Mouse (Mus musculus) small intestine, adult 2 months (tissue): ENCODE data around the gene Rad21l. TPM values are rescaled to one million over a fixed set of nuclear protein-coding genes. Genes with fewer than 3 reads are reported as not detected.
"Not testable (repeated sequence)": the region's sequence is repeated elsewhere in the genome, so short reads cannot be mapped to it uniquely, and the experiment has no call there.

ENCODE experiments used
- H3K27ac ChIP-seq: fragments of 200-500 bp; 2 replicates; pipeline ENCODE4 v1.5.1; 2012; ENCODE audit warnings: low read depth, low read length, control low read depth, inconsistent platforms; ENCODE audit not compliant: insufficient read depth
- H3K27me3 ChIP-seq: fragments of 200-500 bp; 2 replicates; pipeline ENCODE4 v1.6.1; 2012; ENCODE audit warnings: mild to moderate bottlenecking, moderate library complexity, low read length, inconsistent platforms; ENCODE audit not compliant: control insufficient read depth, insufficient read depth
- H3K36me3 ChIP-seq: fragments of 200-500 bp; 2 replicates; pipeline ENCODE4 v1.6.1; 2012; ENCODE audit warnings: mild to moderate bottlenecking, low read length, control low read depth, inconsistent platforms; ENCODE audit not compliant: control insufficient read depth, insufficient read depth
- H3K4me1 ChIP-seq: fragments of 200-500 bp; 2 replicates; pipeline ENCODE4 v1.6.1; 2012; ENCODE audit warnings: low read length, inconsistent platforms, mixed read lengths; ENCODE audit not compliant: control insufficient read depth, insufficient read depth, insufficient read length
- H3K4me3 ChIP-seq: fragments of 200-500 bp; 2 replicates; pipeline ENCODE4 v1.5.1; 2012; ENCODE audit warnings: low read depth, mild to moderate bottlenecking, control low read depth, inconsistent platforms, low read length, moderate library complexity
- CTCF ChIP-seq: fragments of 200-500 bp; IDR thresholded peaks from 2 replicates; pipeline ENCODE4 v1.5.1; 2012; ENCODE audit warnings: low read depth, mild to moderate bottlenecking, control low read depth, inconsistent platforms, low read length, moderate library complexity, mixed read lengths; ENCODE audit not compliant: insufficient replicate concordance, insufficient read length; ENCODE audit errors: extremely low read depth
- POLR2A ChIP-seq: fragments of 200-500 bp; IDR thresholded peaks from 2 replicates; pipeline ENCODE4 v1.6.1; 2012; ENCODE audit warnings: low read depth, mild to moderate bottlenecking, control low read depth, inconsistent platforms, low read length, moderate library complexity
- WGBS: fragments of 180-500 bp; shearing (Covaris S2); methylation state at CpG from one replicate; pipeline ENCODE4 v1.1.7; 2018; 5-methylcytosine and 5-hydroxymethylcytosine counted together
- polyA plus RNA-seq: library from polyadenylated mRNA; depleted of rRNA; stranded (reverse); fragments of >200 nt; gene quantifications from 2 replicates; pipeline ENCODE4 v1.2.3, GENCODE M21; 2012

The Rad21l gene
- polyA plus RNA-seq, 1 experiment: not detected

DNA sequence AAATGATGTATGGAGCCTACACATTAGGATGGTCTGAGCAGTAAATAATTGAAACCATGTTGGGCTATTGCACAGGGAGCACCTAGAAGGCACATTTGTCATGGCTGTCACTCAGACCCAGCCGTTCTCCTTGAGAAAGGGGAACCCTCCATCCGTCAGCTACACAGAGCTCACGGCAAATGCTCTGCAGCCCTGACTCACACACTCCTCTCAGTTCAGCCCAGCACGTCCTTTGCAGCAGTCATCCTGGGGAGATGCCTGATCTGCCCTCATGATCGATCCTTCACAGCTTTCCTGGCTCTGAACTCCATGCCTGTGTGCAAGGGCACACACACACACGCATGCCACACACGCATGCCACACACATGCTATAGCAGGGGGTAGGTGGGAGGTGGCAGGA, 39.0 kb downstream of the Rad21l start:
- Histone ChIP-seq H3K27me3 (no peaks in the 10 kb centered on the region), H3K4me3 (no peak overlapping the region), H3K36me3 (no peaks in the 10 kb centered on the region), H3K27ac (no peak overlapping the region), H3K4me1 (peaks cover 5% of the 10 kb centered on the region)
- TF ChIP-seq CTCF (no peak), POLR2A (no peak)
- 87% methylated on average over 7 of the region's 7 CpGs for WGBS

DNA sequence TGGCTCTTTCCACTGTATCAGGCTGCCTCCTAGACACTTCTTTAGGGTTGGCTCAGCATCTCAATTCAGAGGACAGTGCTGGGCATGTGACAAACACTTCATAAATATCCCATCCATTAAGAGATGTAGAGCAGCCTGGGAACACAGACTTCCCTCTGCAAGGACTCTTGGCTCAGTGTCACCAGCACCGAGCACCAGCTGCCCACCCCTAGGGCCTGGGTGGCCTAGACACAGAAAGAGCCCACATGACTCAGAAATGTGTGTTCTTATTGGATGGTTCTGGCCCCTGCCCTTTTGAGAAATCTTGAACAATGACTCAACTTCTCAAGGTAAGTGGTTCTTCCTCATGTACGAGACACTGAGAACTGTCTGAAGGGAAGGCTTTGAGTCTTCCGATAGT, 40.3 kb downstream of the Rad21l start:
- 0 out of 2 replicates have a peak, but pooled peaks cover 2% of the 10 kb centered on the region for H3K36me3 ChIP-seq
- TF ChIP-seq POLR2A: no peak
- no peak for TF ChIP-seq CTCF

GRCm38 (mm10) chr2:151626296-151626695, 42.0 kb downstream of the Rad21l start:
- Histone ChIP-seq H3K4me3 (no peak overlapping the region), H3K27ac (no peak overlapping the region), H3K36me3 (0 out of 2 replicates have a peak, but pooled peaks cover 2% of the 10 kb centered on the region), H3K4me1 (peaks cover 4% of the 10 kb centered on the region), H3K27me3 (no peaks in the 10 kb centered on the region)
- 93% methylated on average over 7 of the region's 7 CpGs for WGBS
- TF ChIP-seq CTCF: no peak
- no peak for TF ChIP-seq POLR2A

More for the DNA sequence above, 40.3 kb downstream of the Rad21l start:
- peaks cover 5% of the 10 kb centered on the region for H3K4me1 ChIP-seq
- no peak overlapping the region for H3K27ac ChIP-seq
- 87% methylated on average over 3 of the region's 3 CpGs for WGBS
- no peak overlapping the region for H3K4me3 ChIP-seq
- H3K27me3 ChIP-seq: no peaks in the 10 kb centered on the region

DNA sequence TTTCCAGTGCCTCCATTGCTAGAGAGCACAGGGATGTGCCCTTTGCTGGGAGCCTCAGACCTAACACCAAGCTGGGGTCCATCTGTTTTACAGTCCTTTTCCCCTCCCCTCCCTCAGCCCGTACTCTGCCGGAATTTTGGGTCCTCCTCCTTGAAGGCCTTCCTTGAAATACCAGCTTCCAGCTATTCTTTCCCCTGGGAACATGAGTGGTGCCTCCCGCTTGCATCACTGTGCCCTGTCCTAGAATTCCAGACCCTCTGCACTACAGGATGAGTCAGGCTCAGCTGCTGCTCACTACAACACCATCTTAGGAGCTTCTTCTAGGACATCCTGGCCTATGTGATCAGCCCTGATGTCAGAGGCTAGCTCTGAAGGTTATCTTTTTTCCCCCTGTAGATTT, 44.6 kb downstream of the Rad21l start:
- no peaks in the 10 kb centered on the region for H3K27me3 ChIP-seq
- H3K4me3 ChIP-seq: no peak overlapping the region
- H3K36me3 ChIP-seq: 0 out of 2 replicates have a peak, but pooled peaks cover 2% of the 10 kb centered on the region
- 75% methylated on average over 3 of the region's 3 CpGs for WGBS
- no peaks in the 10 kb centered on the region for H3K4me1 ChIP-seq
- no peak overlapping the region for H3K27ac ChIP-seq
- TF ChIP-seq POLR2A (no peak), CTCF (no peak)

DNA sequence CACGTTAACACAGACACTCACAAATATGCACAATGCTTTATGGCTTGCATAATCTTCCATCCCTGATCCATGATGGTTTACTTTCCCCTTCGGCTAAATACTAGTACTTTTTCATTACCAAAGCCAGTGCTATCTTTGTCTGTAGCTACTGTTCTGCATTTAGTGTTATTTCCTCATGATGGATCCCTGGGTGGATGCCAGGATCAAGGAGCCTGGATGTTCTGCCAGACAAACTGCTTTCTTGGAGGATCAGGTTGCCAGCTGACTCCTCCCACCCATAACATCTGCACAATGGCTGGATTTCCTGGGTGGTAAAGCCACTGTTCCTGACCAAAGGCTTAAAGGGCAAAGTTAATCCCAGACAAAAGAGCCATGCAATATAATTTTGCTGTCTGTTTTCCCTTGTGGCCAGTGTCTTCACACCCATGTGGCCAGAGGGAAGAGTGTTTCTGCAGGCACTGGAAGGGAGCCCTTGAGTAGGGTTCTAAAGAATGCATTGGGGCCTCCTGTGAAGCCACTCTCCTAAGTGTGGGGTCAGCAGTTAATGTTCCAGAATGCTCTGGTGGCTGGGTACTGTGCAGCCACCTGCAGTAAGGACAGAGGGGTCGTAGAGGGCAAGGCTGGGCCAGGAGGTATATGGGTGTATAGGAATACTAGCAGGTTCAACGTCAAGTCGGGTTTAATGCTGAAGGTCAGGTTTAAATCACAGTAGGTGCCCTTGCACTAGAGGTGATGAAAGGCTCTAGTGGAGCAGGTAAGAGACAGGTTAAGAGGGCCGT, 51.6 kb downstream of the Rad21l start:
- WGBS: 41% methylated on average over 6 of the region's 6 CpGs

DNA sequence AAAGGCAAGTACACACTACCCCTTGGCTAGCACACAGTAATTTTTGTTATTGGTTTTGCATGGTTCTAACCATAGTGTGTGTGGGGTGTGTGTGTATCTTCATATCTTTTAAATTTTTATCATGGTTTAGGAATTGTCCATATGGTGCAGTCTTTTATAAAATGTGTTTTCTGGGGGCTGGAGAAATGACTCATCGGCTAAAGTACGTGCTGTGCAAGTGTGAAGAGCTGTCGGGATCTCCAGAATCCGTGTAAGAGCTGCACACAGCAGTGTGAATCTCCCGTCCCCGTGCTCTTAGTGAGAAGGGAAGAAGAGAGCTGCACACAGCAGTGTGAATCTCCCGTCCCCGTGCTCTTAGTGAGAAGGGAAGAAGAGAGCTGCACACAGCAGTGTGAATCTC, 52.6 kb downstream of the Rad21l start:
- not testable (repeated sequence) for H3K4me3 ChIP-seq, H3K27ac ChIP-seq, H3K27me3 ChIP-seq, H3K36me3 ChIP-seq
- 72% methylated on average over 8 of the region's 8 CpGs for WGBS
- H3K4me1 ChIP-seq: peaks cover 22% of the 10 kb centered on the region

More for the DNA sequence above, 51.6 kb downstream of the Rad21l start:
- no peak for TF ChIP-seq CTCF
- TF ChIP-seq POLR2A: no peak
- Histone ChIP-seq H3K27me3 (no peaks in the 10 kb centered on the region), H3K36me3 (no peaks in the 10 kb centered on the region), H3K27ac (peak overlapping the region; percentile 84), H3K4me3 (no peak overlapping the region), H3K4me1 (peaks cover 22% of the 10 kb centered on the region)

DNA sequence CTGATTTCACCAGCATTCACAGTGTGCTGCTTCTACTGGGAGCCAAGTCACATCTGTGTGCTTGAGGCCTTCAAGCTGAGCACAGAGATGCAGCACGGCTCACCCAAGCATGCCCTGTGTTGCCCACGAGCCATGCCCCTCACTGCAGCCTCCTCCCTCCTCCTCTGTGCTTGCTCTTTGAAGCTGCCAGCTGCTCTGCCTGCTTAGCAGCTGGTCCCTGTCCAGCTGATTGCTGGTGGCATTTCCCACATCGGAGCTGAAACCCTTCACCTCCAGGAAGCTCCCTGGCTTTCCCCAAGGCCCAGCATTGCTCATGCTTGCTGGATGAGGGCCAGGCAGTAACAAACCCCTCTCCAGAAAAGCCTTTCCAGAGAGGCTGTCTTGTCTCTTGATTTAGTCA, 58.4 kb downstream of the Rad21l start:
- H3K4me3 ChIP-seq: no peak overlapping the region
- WGBS: 22% methylated on average over 3 of the region's 3 CpGs
- no peaks in the 10 kb centered on the region for H3K27me3 ChIP-seq
- TF ChIP-seq CTCF: no peak
- no peak for TF ChIP-seq POLR2A
- 0 out of 2 replicates have a peak, but pooled peaks cover 2% of the 10 kb centered on the region for H3K4me1 ChIP-seq
- no peaks in the 10 kb centered on the region for H3K36me3 ChIP-seq
- H3K27ac ChIP-seq: no peak overlapping the region
